Mouse (Mus musculus) cerebellum, adult 9-11 months (tissue): ENCODE measurements at regions not wholly inside any gene's neighbourhood (a gene's known extent, or its start where the extent isn't known, plus 50 kb on each side); places are given as distances from the start of the nearest gene placed in this dataset.

Experiments
- DNase-seq: peaks from one replicate; pipeline ENCODE4 v3.0.0; 2022

DNA sequence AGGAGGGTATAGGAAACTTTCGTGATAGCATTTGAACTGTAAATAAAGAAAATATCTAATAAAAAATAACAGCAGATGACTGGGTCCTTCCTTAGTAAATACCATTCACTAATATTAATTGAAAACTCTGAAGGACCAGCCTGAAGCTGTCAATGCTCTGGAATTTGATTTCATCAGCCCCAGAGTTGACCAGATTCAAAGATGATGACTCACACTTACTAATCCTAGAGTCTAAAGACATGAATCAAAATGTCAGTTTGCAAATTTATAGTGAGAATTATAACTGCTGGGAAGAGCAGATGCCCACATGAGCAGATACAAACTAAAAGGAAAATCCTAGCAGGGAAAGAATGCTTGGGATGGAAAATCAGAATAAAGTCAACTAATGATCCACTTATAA, 77.8 kb upstream of the Tac1 start:
- DNase-seq, result no peak

GRCm38 (mm10) chr6:7494299-7494698, 60.4 kb upstream of the Tac1 start:
- no peak for DNase-seq

GRCm38 (mm10) chr6:7496766-7497165, 57.9 kb upstream of the Tac1 start:
- no peak for DNase-seq
